Mouse (Mus musculus) forebrain, embryonic 14.5 days (tissue): Measurements from ENCODE around the gene Khk. TPM values are rescaled to one million over a fixed set of nuclear protein-coding genes. Genes with fewer than 3 reads are reported as not detected.

Experiments
- ATAC-seq: fragments of 200-750 bp; cut with Nextera tagmentation; 2 replicates; pipeline ENCODE4 v1.8.0; 2017; ENCODE audit warnings: mild to moderate bottlenecking, moderate library complexity
- DNase-seq: peaks from one replicate; pipeline ENCODE4 v3.0.0-alpha.2; 2015; ENCODE audit warnings: low spot score
- H3K27ac ChIP-seq: fragments of 300-500 bp; sonication (generic); 2 replicates; pipeline ENCODE4 v1.5.1; 2014; ENCODE audit warnings: low read depth, mild to moderate bottlenecking, control low read depth, low read length, moderate library complexity
- H3K27me3 ChIP-seq: fragments of 300-500 bp; sonication (generic); replicated peaks from 2 replicates; pipeline ENCODE4 v1.6.1; 2014; ENCODE audit warnings: low read length, control low read depth, mixed read lengths; ENCODE audit not compliant: control insufficient read depth, insufficient read depth
- H3K36me3 ChIP-seq: fragments of 300-500 bp; sonication (generic); 2 replicates; pipeline ENCODE4 v1.6.1; 2014; ENCODE audit warnings: low read length, control low read depth; ENCODE audit not compliant: control insufficient read depth, insufficient read depth
- H3K4me1 ChIP-seq: fragments of 300-500 bp; sonication (generic); 2 replicates; pipeline ENCODE4 v1.6.1; 2014; ENCODE audit warnings: antibody characterized with exemption, low read length, control low read depth; ENCODE audit not compliant: control insufficient read depth, insufficient read depth
- H3K4me2 ChIP-seq: fragments of 300-500 bp; sonication (generic); 2 replicates; pipeline ENCODE4 v1.6.1; 2014; ENCODE audit warnings: mild to moderate bottlenecking, control low read depth, low read length
- H3K4me3 ChIP-seq: fragments of 300-500 bp; sonication (generic); 2 replicates; pipeline ENCODE4 v1.5.1; 2014; ENCODE audit warnings: low read depth, low read length, control low read depth
- H3K9ac ChIP-seq: fragments of 300-500 bp; sonication (generic); 2 replicates; pipeline ENCODE4 v1.6.1; 2014; ENCODE audit warnings: mild to moderate bottlenecking, low read length, control low read depth, moderate library complexity
- H3K9me3 ChIP-seq: fragments of 300-500 bp; sonication (generic); replicated peaks from 2 replicates; pipeline ENCODE4 v1.6.1; 2016; ENCODE audit warnings: low read length, control low read depth, mixed read lengths; ENCODE audit not compliant: control insufficient read depth
- WGBS: fragments of 180-500 bp; shearing (Covaris S2); extraction: QIAGEN DNeasy Blood & Tissue Kit; methylation state at CpG from one replicate; pipeline ENCODE4 v1.1.7; 2014; 5-methylcytosine and 5-hydroxymethylcytosine counted together
- polyA plus RNA-seq: library from polyadenylated mRNA; unstranded; fragments of >200 nt; fragmentation: Nextera tagmentation; extraction: Ambion mirVana; gene quantifications from 2 replicates; pipeline ENCODE4 v1.2.1, GENCODE M21; 2014

Gene Khk
- polyA plus RNA-seq, 1 experiment from 2014 or later, result 8.3 TPM

- H3K36me3 ChIP-seq, result peaks cover 19% of the 10 kb centered on the region
- H3K4me3 ChIP-seq, result no peak overlapping the region
- no peak overlapping the region for H3K27ac ChIP-seq
- H3K4me2 ChIP-seq, result no peak overlapping the region
- H3K27me3 ChIP-seq, result no peaks in the 10 kb centered on the region
- no peaks in the 10 kb centered on the region for H3K9me3 ChIP-seq
- ATAC-seq, result no peak
- 67% methylated on average over 7 of the region's 7 CpGs for WGBS
- no peak for DNase-seq
- H3K4me1 ChIP-seq, result peaks cover 26% of the 10 kb centered on the region
- H3K9ac ChIP-seq, result no peak overlapping the region
Observed at GRCm38 (mm10) chr5:30909300-30909659, 12.0 kb upstream of the Khk start.

- Histone ChIP-seq H3K9ac (no peak overlapping the region), H3K4me3 (no peak overlapping the region), H3K36me3 (peaks cover 13% of the 10 kb centered on the region), H3K4me2 (no peak overlapping the region), H3K9me3 (no peaks in the 10 kb centered on the region), H3K27me3 (no peaks in the 10 kb centered on the region), H3K27ac (no peak overlapping the region), H3K4me1 (peaks cover 26% of the 10 kb centered on the region)
- DNase-seq (no peak), ATAC-seq (no peak)
- 83% methylated on average over 7 of the region's 7 CpGs for WGBS
Observed at GRCm38 (mm10) chr5:30909863-30910262, 11.4 kb upstream of the Khk start.

GRCm38 (mm10) chr5:30910481-30910880 lies 10.8 kb upstream of the Khk start:
- no peak for ATAC-seq

GRCm38 (mm10) chr5:30912156-30912555 lies 9.1 kb upstream of the Khk start:
- Histone ChIP-seq H3K36me3 (no peaks in the 10 kb centered on the region), H3K27ac (peak overlapping the region; percentile 36), H3K27me3 (no peaks in the 10 kb centered on the region), H3K4me2 (no peak overlapping the region), H3K9me3 (no peaks in the 10 kb centered on the region), H3K4me3 (no peak overlapping the region), H3K4me1 (peaks cover 17% of the 10 kb centered on the region), H3K9ac (peak overlapping the region; percentile 29; the same call in 1 of the 2 replicates)
- DNase-seq (peak; percentile 45), ATAC-seq (no peak)
- 41% methylated on average over 5 of the region's 5 CpGs for WGBS

More at GRCm38 (mm10) chr5:30910481-30910880, 10.8 kb upstream of the Khk start:
- H3K9me3 ChIP-seq, result no peaks in the 10 kb centered on the region
- no peak overlapping the region for H3K4me3 ChIP-seq
- DNase-seq, result no peak
- H3K4me1 ChIP-seq, result peaks cover 26% of the 10 kb centered on the region
- no peak overlapping the region for H3K27ac ChIP-seq
- peaks cover 7% of the 10 kb centered on the region for H3K36me3 ChIP-seq
- no peak overlapping the region for H3K9ac ChIP-seq
- H3K4me2 ChIP-seq, result no peak overlapping the region
- no peaks in the 10 kb centered on the region for H3K27me3 ChIP-seq

- WGBS, result 51% methylated on average over 10 of the region's 13 CpGs
- peak; percentile 65 for DNase-seq
Observed at GRCm38 (mm10) chr5:30913060-30913841, 8.0 kb upstream of the Khk start, which contains the start of gene Emilin1. Gene Emilin1, plus strand, starts transcription at chr5:30913402.

GRCm38 (mm10) chr5:30914101-30914635 lies 7.1 kb upstream of the Khk start:
- H3K4me2 ChIP-seq, result 0 out of 2 replicates have a peak overlapping the region, but pooled peaks have one; percentile 3
- peak overlapping the region; percentile 29; the same call in 1 of the 2 replicates for H3K9ac ChIP-seq
- no peak for DNase-seq
- H3K4me3 ChIP-seq, result no peak overlapping the region
- H3K27me3 ChIP-seq, result no peaks in the 10 kb centered on the region
- no peaks in the 10 kb centered on the region for H3K36me3 ChIP-seq
- 89% methylated on average over 7 of the region's 7 CpGs for WGBS
- peak overlapping the region; percentile 36; the same call in 1 of the 2 replicates for H3K27ac ChIP-seq
- peaks cover 13% of the 10 kb centered on the region for H3K4me1 ChIP-seq
- H3K9me3 ChIP-seq, result no peaks in the 10 kb centered on the region
- no peak for ATAC-seq

More at GRCm38 (mm10) chr5:30913060-30913841, 8.0 kb upstream of the Khk start, which contains the start of gene Emilin1:
- H3K9me3 ChIP-seq, result no peaks in the 10 kb centered on the region
- no peaks in the 10 kb centered on the region for H3K36me3 ChIP-seq
- H3K27me3 ChIP-seq, result no peaks in the 10 kb centered on the region
- H3K4me3 ChIP-seq, result no peak within 1 kb of the TSS
- H3K4me1 ChIP-seq, result peaks cover 13% of the 10 kb centered on the region
- ATAC-seq, result no peak; the same call in 1 of the 2 replicates
- peak within 1 kb of the TSS; percentile 36 for H3K27ac ChIP-seq
- peak within 1 kb of the TSS; percentile 29; the same call in 1 of the 2 replicates for H3K9ac ChIP-seq
- H3K4me2 ChIP-seq, result peak within 1 kb of the TSS; percentile 10; the same call in 1 of the 2 replicates

- no peak overlapping the region for H3K4me3 ChIP-seq
- 0 out of 2 replicates have a peak overlapping the region, but pooled peaks have one; percentile 3 for H3K4me2 ChIP-seq
- ATAC-seq (no peak), DNase-seq (no peak)
- H3K27ac ChIP-seq, result no peak overlapping the region
- 84% methylated on average over 6 of the region's 6 CpGs for WGBS
- H3K4me1 ChIP-seq, result peaks cover 13% of the 10 kb centered on the region
- H3K9me3 ChIP-seq, result no peaks in the 10 kb centered on the region
- H3K9ac ChIP-seq, result peak overlapping the region; percentile 29; the same call in 1 of the 2 replicates
- no peaks in the 10 kb centered on the region for H3K36me3 ChIP-seq
- H3K27me3 ChIP-seq, result no peaks in the 10 kb centered on the region
Observed at GRCm38 (mm10) chr5:30914849-30915248, 6.4 kb upstream of the Khk start.

- DNase-seq (no peak), ATAC-seq (peak; percentile 35)
- peaks cover 14% of the 10 kb centered on the region for H3K4me1 ChIP-seq
- H3K4me2 ChIP-seq, result peak overlapping the region; percentile 12; the same call in 1 of the 2 replicates
- WGBS, result 75% methylated on average over 9 of the region's 9 CpGs
- H3K4me3 ChIP-seq, result no peak overlapping the region
- no peaks in the 10 kb centered on the region for H3K27me3 ChIP-seq
- no peaks in the 10 kb centered on the region for H3K9me3 ChIP-seq
- H3K9ac ChIP-seq, result no peak overlapping the region
- H3K27ac ChIP-seq, result 0 out of 2 replicates have a peak overlapping the region, but pooled peaks have one; percentile 2
- H3K36me3 ChIP-seq, result no peaks in the 10 kb centered on the region
Observed at GRCm38 (mm10) chr5:30915456-30915855, 5.8 kb upstream of the Khk start.
